Mouse (Mus musculus) NIH3T3 (cell line): Measurements from ENCODE around the gene Rlf.

Source experiments
- DNase-seq: peaks from one replicate; pipeline ENCODE4 v3.0.0-alpha.2; 2012; ENCODE audit warnings: low read depth

Gene Rlf

DNA sequence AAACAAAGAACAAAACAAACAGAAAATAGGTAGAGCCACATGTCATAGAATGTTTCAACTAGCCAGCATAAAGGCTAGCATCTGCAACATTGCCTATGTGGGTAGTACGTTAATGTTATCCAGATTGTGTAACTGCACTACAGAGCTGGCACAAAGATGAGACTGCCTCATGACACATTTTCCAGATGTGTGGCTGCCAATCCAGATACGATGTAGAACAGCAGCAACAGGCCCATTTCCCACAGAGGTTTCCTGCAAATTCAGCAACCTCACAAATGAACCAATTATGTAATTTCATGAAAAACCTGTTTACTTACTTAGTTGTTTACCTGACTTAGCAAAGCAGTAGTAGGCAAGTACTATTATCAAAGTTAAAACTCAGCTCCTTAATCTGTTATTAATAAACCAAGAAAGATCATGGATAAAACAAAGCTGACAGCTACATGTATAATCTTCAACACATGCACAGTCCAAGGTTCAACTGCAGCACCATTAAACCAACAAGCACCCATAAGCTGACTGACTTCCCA is 51.3 kb downstream of the Rlf start:
- DNase-seq = peak; percentile 66

DNA sequence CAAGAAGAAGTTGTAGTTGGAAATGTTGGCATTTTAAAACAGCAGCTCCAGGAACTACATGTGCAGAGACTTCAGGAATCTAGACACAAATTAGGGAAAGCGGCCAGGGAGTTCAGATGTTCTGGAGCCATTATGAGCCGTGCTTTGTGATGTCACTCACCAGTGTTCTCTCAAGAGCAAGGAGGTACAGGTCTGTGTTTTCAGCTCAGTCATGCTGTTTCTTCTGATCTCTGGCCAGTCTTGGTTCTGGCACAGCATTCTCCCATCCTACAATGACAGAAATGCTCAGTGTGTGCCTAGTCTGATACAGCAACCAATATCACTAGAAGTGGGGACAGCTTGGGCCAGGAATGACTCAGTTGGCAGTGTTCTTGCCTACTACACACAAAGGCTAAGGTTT is 105.8 kb downstream of the Rlf start, which contains the start of gene Tmco2:
Tmco2 (minus strand) TSS at position 101 of the 400 bp plus-strand sequence.
- no peak for DNase-seq

- DNase-seq = no peak
Measured at GRCm38 (mm10) chr4:121103304-121103703, 111.6 kb downstream of the Rlf start.

- DNase-seq = peak; percentile 96
Measured at GRCm38 (mm10) chr4:121097650-121098378, 117.1 kb downstream of the Rlf start, which contains the start of gene Zmpste24. TSS of gene Zmpste24 (minus strand) at chr4:121098241.
